Mouse (Mus musculus) T-helper 2 cell (primary cell): Measurements from ENCODE around the gene Inmt.
"Not testable (repeated sequence)": the region's sequence is repeated elsewhere in the genome, so short reads cannot be mapped to it uniquely, and the experiment has no call there.

ENCODE experiments used
- in situ Hi-C: fragments of 300-600 bp; cut with MboI, MseI; formaldehyde crosslinking; loops from one replicate; pipeline ENCODE4 v1.15.1; 2025; ENCODE audit warnings: high pct_unique_total_duplicates

Gene Inmt

GRCm38 (mm10) chr6:55174741-55175181 is at the start of gene Inmt:
Gene Inmt, minus strand, starts transcription at chr6:55175043.
- in situ Hi-C loops, result no loop called here

GRCm38 (mm10) chr6:55223986-55224385 is 49.1 kb upstream of the Inmt start:
- in situ Hi-C loops, result no loop called here

GRCm38 (mm10) chr6:55218232-55218631 is 43.4 kb upstream of the Inmt start:
- in situ Hi-C loops, result no loop called here

GRCm38 (mm10) chr6:55214541-55214940 is 39.7 kb upstream of the Inmt start:
- in situ Hi-C loops, result no loop called here

- in situ Hi-C loops, result no loop called here
Observed at GRCm38 (mm10) chr6:55210423-55211365, 35.9 kb upstream of the Inmt start.

- in situ Hi-C loops, result no loop called here
Observed at GRCm38 (mm10) chr6:55207786-55208185, 32.9 kb upstream of the Inmt start.

GRCm38 (mm10) chr6:55203931-55204330 is 29.1 kb upstream of the Inmt start:
- in situ Hi-C loops, result no loop called here

GRCm38 (mm10) chr6:55202913-55203910 is 28.4 kb upstream of the Inmt start, which contains the start of gene Mindy4:
Gene Mindy4, plus strand, starts transcription at chr6:55203383.
- in situ Hi-C loops, result no loop called here

- in situ Hi-C loops, result no loop called here
Observed at GRCm38 (mm10) chr6:55199047-55199446, 24.2 kb upstream of the Inmt start.

- in situ Hi-C loops, result no loop called here
Observed at GRCm38 (mm10) chr6:55193171-55193570, 18.3 kb upstream of the Inmt start.

- in situ Hi-C loops, result no loop called here
Observed at GRCm38 (mm10) chr6:55191537-55191936, 16.7 kb upstream of the Inmt start.

- in situ Hi-C loops, result no loop called here
Observed at GRCm38 (mm10) chr6:55189406-55189805, 14.6 kb upstream of the Inmt start.

GRCm38 (mm10) chr6:55187827-55188226 is 13.0 kb upstream of the Inmt start:
- in situ Hi-C loops, result not testable (repeated sequence)

- in situ Hi-C loops, result no loop called here
Observed at GRCm38 (mm10) chr6:55182655-55183430, 8.0 kb upstream of the Inmt start.

GRCm38 (mm10) chr6:55179560-55179959 is 4.7 kb upstream of the Inmt start:
- in situ Hi-C loops, result no loop called here

GRCm38 (mm10) chr6:55177060-55177732 is 2.4 kb upstream of the Inmt start:
- in situ Hi-C loops, result no loop called here

GRCm38 (mm10) chr6:55175892-55176291 is 1.0 kb upstream of the Inmt start:
- in situ Hi-C loops, result no loop called here

GRCm38 (mm10) chr6:55175456-55175855 is 613 bp upstream of the Inmt start:
- in situ Hi-C loops, result no loop called here

- in situ Hi-C loops, result no loop called here
Observed at GRCm38 (mm10) chr6:55173941-55174349, 898 bp downstream of the Inmt start.

GRCm38 (mm10) chr6:55173171-55173570 is 1.7 kb downstream of the Inmt start:
- in situ Hi-C loops, result no loop called here

- in situ Hi-C loops, result no loop called here
Observed at GRCm38 (mm10) chr6:55171638-55172037, 3.2 kb downstream of the Inmt start.
